Mouse (Mus musculus) kidney, embryonic 14.5 days (tissue): ENCODE measurements around the gene Gm49340. TPM values are rescaled to one million over a fixed set of nuclear protein-coding genes. Genes with fewer than 3 reads are reported as not detected.
A peak's percentile ranks its signal among the peaks of the same experiment; 100 is the strongest.

ENCODE experiments used
- ATAC-seq: fragments of 200-750 bp; cut with Nextera tagmentation; 2 replicates; pipeline ENCODE4 v1.8.0; 2017; ENCODE audit warnings: moderate number of reproducible peaks, mild to moderate bottlenecking, moderate TSS enrichment, moderate library complexity; ENCODE audit not compliant: low FRiP score, low TSS enrichment
- H3K27ac ChIP-seq: fragments of 300-500 bp; sonication (generic); 2 replicates; pipeline ENCODE4 v1.5.1; 2014; ENCODE audit warnings: low read depth, mild to moderate bottlenecking, low read length, moderate library complexity, mixed read lengths
- H3K27me3 ChIP-seq: fragments of 300-500 bp; sonication (generic); 2 replicates; pipeline ENCODE4 v1.6.1; 2014; ENCODE audit warnings: mild to moderate bottlenecking, low read length; ENCODE audit not compliant: control insufficient read depth, insufficient read depth
- H3K36me3 ChIP-seq: fragments of 300-500 bp; sonication (generic); 2 replicates; pipeline ENCODE4 v1.6.1; 2014; ENCODE audit warnings: low read length, mixed read lengths; ENCODE audit not compliant: control insufficient read depth, insufficient read depth
- H3K4me1 ChIP-seq: fragments of 300-500 bp; sonication (generic); 2 replicates; pipeline ENCODE4 v1.6.1; 2014; ENCODE audit warnings: low read length, mixed read lengths; ENCODE audit not compliant: control insufficient read depth, insufficient read depth
- H3K4me2 ChIP-seq: fragments of 300-500 bp; sonication (generic); replicated peaks from 2 replicates; pipeline ENCODE4 v1.6.1; 2014; ENCODE audit warnings: low read depth, mild to moderate bottlenecking, low read length
- H3K4me3 ChIP-seq: fragments of 300-500 bp; sonication (generic); 2 replicates; pipeline ENCODE4 v1.5.1; 2014; ENCODE audit warnings: mild to moderate bottlenecking, low read length
- H3K9ac ChIP-seq: fragments of 300-500 bp; sonication (generic); 2 replicates; pipeline ENCODE4 v1.6.1; 2014; ENCODE audit warnings: low read depth, mild to moderate bottlenecking, low read length, moderate library complexity
- H3K9me3 ChIP-seq: fragments of 300-500 bp; sonication (generic); 2 replicates; pipeline ENCODE4 v1.6.1; 2016; ENCODE audit warnings: low read length; ENCODE audit not compliant: control insufficient read depth
- WGBS: fragments of 180-500 bp; shearing (Covaris S2); extraction: QIAGEN DNeasy Blood & Tissue Kit; methylation state at CpG from one replicate; pipeline ENCODE4 v1.1.7; 2014; 5-methylcytosine and 5-hydroxymethylcytosine counted together
- polyA plus RNA-seq: library from polyadenylated mRNA; unstranded; fragments of >200 nt; fragmentation: Nextera tagmentation; extraction: Ambion mirVana; gene quantifications from 2 replicates; pipeline ENCODE4 v1.2.1, GENCODE M21; 2014

Gene Gm49340
- polyA plus RNA-seq: not detected in 2 replicates

- no peak for ATAC-seq
- H3K4me2 ChIP-seq: no peak within 1 kb of the TSS
- no peaks in the 10 kb centered on the region for H3K9me3 ChIP-seq
- no peaks in the 10 kb centered on the region for H3K27me3 ChIP-seq
- no peaks in the 10 kb centered on the region for H3K4me1 ChIP-seq
- no peak within 1 kb of the TSS for H3K27ac ChIP-seq
- H3K4me3 ChIP-seq: no peak within 1 kb of the TSS
- H3K36me3 ChIP-seq: no peaks in the 10 kb centered on the region
- WGBS: 79% methylated on average over 27 of the region's 27 CpGs
- no peak within 1 kb of the TSS for H3K9ac ChIP-seq
Observed at GRCm38 (mm10) chr11:73329442-73329841, at the start of gene Gm49340, which contains the start of the genes Aspa and Spata22. Gm49340 (plus strand) TSS chr11:73329741. Aspa (minus strand) TSS chr11:73329596. Spata22 (plus strand) TSS chr11:73329741.

DNA sequence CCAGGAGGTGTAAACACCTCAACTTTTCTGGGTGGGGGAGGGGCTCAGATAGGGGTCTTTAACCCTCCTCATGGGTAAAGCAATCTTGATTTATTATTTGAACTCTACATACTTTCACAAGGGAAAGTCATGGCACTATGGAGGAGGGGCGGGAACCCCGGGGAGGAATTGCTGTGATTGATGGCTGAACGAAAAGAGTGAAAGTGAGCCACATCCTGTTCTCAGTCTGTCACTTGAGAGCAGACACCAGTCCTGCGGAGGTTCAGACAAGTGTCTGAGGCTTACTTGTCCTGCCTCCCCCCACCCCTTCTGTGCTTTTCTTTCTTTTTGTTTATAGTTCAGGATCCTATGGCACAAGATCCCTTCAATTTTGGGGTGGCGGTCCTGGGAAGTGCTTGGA is 48.8 kb upstream of the Gm49340 start:
- no peak overlapping the region; the same call in 1 of the 2 replicates for H3K4me2 ChIP-seq

DNA sequence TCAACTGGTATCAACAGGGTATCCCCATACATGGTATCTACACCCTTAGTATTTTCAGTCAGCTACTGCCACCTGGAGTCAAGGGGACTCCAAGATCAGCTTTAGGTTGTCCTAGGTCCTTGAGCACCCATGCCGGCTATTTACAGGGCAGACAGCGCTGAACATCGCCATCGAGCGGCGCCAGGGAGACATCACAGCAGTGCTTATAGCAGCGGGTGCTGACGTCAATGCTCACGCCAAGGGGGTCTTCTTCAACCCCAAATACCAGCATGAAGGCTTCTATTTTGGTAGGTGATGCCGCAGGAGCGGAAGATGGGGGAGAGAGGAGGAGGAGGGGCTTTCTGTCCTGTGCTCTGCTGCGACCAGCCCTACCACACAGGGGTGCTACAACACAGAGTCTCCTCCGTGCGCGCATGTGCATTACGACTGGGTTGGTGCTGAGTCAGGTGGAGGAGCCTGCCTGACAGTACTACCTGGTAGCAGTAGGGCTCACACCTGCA is 48.0 kb upstream of the Gm49340 start:
- no peaks in the 10 kb centered on the region for H3K9me3 ChIP-seq
- peak; percentile 81 for ATAC-seq
- no peak overlapping the region for H3K27ac ChIP-seq
- peak overlapping the region; percentile 34 for H3K4me3 ChIP-seq
- H3K4me1 ChIP-seq: peaks cover 13% of the 10 kb centered on the region
- peak overlapping the region; percentile 48 for H3K4me2 ChIP-seq
- 0 out of 2 replicates have a peak overlapping the region, but pooled peaks have one; percentile 31 for H3K9ac ChIP-seq
- H3K36me3 ChIP-seq: no peaks in the 10 kb centered on the region
- no peaks in the 10 kb centered on the region for H3K27me3 ChIP-seq
- WGBS: 3% methylated on average over 16 of the region's 16 CpGs

More for the DNA sequence above, 48.8 kb upstream of the Gm49340 start:
- peaks cover 13% of the 10 kb centered on the region for H3K4me1 ChIP-seq
- H3K27me3 ChIP-seq: no peaks in the 10 kb centered on the region
- H3K4me3 ChIP-seq: no peak overlapping the region
- H3K36me3 ChIP-seq: no peaks in the 10 kb centered on the region
- 0 out of 2 replicates have a peak, but pooled peaks have one; percentile 24 for ATAC-seq
- H3K27ac ChIP-seq: no peak overlapping the region
- no peaks in the 10 kb centered on the region for H3K9me3 ChIP-seq
- no peak overlapping the region for H3K9ac ChIP-seq
- 11% methylated on average over 5 of the region's 5 CpGs for WGBS

DNA sequence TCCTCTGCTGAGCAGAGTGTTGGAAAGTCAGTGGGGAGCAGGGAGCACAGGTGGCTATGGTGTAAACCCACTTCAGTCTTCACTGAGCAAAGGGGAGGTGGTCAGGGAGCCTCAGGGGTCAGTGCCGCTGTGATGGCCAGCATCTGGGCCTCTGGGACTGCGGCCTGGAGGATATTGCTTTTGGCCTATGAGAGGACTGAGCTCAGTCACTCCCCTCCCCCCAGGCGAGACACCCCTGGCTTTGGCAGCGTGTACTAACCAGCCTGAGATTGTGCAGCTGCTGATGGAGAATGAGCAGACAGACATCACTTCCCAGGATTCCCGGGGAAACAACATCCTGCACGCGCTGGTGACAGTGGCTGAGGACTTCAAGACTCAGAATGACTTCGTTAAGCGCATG is 46.2 kb upstream of the Gm49340 start:
- 32% methylated on average over 9 of the region's 9 CpGs for WGBS
- Histone ChIP-seq H3K27ac (no peak overlapping the region), H3K4me3 (no peak overlapping the region), H3K36me3 (no peaks in the 10 kb centered on the region), H3K4me1 (peaks cover 13% of the 10 kb centered on the region), H3K27me3 (no peaks in the 10 kb centered on the region), H3K9ac (no peak overlapping the region), H3K9me3 (no peaks in the 10 kb centered on the region), H3K4me2 (no peak overlapping the region)
- ATAC-seq: peak; percentile 44; the same call in 1 of the 2 replicates

DNA sequence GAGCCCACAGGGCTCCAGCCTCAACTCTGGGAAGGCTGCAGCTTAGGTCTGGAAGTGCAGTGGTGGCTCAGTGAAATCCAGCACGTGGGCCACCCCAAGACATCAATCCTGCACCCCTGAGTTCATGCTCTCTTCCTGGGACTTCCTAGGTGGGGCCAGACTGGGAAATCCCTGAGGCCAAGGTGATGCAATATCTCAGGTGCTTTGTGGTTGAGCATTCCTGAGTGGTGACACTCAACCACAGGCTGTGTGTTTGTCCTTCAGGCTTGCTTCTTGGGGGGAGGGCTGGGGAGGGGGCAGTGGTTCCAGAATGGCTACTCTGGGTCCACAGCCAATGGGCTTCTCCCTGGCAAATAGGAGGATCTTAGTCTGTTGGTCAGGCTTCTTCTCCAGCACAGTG is 45.6 kb upstream of the Gm49340 start:
- H3K27ac ChIP-seq: no peak overlapping the region
- H3K27me3 ChIP-seq: no peaks in the 10 kb centered on the region
- no peak overlapping the region for H3K4me3 ChIP-seq
- H3K4me2 ChIP-seq: 0 out of 2 replicates have a peak overlapping the region, but pooled peaks have one; percentile 4
- ATAC-seq: no peak
- H3K36me3 ChIP-seq: no peaks in the 10 kb centered on the region
- H3K9ac ChIP-seq: no peak overlapping the region
- WGBS: 64% methylated on average over 1 of the region's 1 CpGs
- no peaks in the 10 kb centered on the region for H3K9me3 ChIP-seq
- H3K4me1 ChIP-seq: peaks cover 13% of the 10 kb centered on the region

DNA sequence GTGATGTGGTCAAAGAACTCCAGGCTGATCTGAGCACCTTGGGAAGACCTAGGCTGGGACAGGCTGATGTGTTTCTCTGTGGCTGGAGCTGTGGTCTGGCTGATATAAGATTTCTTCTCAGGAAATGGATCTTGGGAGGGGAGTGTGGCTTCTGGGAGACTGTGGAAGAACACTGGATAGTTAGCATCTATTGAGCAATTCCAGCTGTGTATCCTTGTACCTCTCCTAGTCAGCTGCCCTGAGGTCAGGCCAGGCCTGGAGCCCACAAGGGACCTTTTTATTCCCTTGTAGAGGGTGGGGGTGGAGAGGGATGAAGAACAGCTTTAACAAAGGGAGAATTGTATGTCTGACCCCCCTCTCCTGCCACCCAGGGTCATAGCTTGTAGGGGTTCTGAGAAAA is 45.2 kb upstream of the Gm49340 start:
- Histone ChIP-seq H3K9me3 (no peaks in the 10 kb centered on the region), H3K4me3 (no peak overlapping the region), H3K27ac (no peak overlapping the region)

DNA sequence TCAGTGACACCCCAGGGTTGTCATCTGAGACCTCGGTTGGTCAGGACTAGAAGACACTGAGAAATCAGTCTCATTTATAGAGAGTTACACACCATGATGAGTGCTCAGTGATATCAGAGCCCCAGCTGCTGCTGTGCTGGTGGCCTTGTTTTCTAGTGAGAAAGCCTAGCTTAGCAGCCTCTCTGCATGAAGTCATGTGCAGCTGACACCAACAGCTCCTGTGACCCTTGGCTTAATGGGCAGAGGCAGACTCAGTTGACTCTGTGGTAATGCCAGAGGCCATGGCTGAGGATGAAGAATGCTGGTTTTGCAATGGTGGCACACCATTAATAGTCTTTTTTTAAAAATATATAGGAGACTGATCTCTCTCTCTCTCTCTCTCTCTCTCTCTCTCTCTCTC is 39.9 kb upstream of the Gm49340 start:
- Histone ChIP-seq H3K9ac (no peak overlapping the region), H3K4me2 (no peak overlapping the region), H3K9me3 (no peaks in the 10 kb centered on the region), H3K4me1 (no peaks in the 10 kb centered on the region), H3K27me3 (no peaks in the 10 kb centered on the region), H3K27ac (no peak overlapping the region), H3K36me3 (no peaks in the 10 kb centered on the region), H3K4me3 (no peak overlapping the region)
- no peak for ATAC-seq
- 83% methylated on average over 1 of the region's 1 CpGs for WGBS

More for the DNA sequence above, 45.2 kb upstream of the Gm49340 start:
- Histone ChIP-seq H3K9ac (no peak overlapping the region), H3K4me1 (peaks cover 13% of the 10 kb centered on the region), H3K4me2 (no peak overlapping the region), H3K27me3 (no peaks in the 10 kb centered on the region), H3K36me3 (no peaks in the 10 kb centered on the region)
- ATAC-seq: no peak

- no peaks in the 10 kb centered on the region for H3K27me3 ChIP-seq
- 68% methylated on average over 2 of the region's 2 CpGs for WGBS
- no peaks in the 10 kb centered on the region for H3K9me3 ChIP-seq
- no peak overlapping the region for H3K4me2 ChIP-seq
- no peaks in the 10 kb centered on the region for H3K4me1 ChIP-seq
- H3K27ac ChIP-seq: no peak overlapping the region
- no peak overlapping the region for H3K4me3 ChIP-seq
- H3K36me3 ChIP-seq: no peaks in the 10 kb centered on the region
- ATAC-seq: no peak
- H3K9ac ChIP-seq: no peak overlapping the region
Observed at GRCm38 (mm10) chr11:73303123-73303522, 26.4 kb upstream of the Gm49340 start.

- 45% methylated on average over 3 of the region's 3 CpGs for WGBS
- no peaks in the 10 kb centered on the region for H3K27me3 ChIP-seq
- H3K9me3 ChIP-seq: no peaks in the 10 kb centered on the region
- H3K9ac ChIP-seq: no peak overlapping the region
- H3K36me3 ChIP-seq: no peaks in the 10 kb centered on the region
- H3K27ac ChIP-seq: no peak overlapping the region
- no peak overlapping the region for H3K4me3 ChIP-seq
- no peak overlapping the region for H3K4me2 ChIP-seq
- H3K4me1 ChIP-seq: no peaks in the 10 kb centered on the region
- no peak for ATAC-seq
Observed at GRCm38 (mm10) chr11:73315961-73316360, 13.6 kb upstream of the Gm49340 start.
